ENCODE assay signal across 17 mouse cellular contexts in the genomic region with DNA sequence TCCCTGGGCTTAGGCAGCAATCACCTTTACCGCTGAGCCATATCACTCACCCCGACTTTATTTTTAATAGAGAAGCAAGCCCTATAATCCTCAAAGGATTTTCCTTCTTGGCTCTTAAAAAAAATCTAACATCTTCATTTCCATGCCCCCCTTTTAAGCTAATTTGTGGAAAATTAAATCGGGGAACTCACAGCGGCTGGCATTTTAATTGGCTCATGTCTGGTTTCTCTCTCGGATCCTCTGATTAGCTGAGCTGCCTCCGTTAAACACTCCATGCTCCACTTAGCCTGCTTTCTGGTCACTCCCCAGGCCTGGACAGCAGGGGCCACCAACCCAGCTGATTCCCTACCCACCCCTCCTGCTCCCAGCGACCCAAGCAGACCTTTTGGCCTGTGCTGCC. TPM values are rescaled to one million over a fixed set of nuclear protein-coding genes. Genes with fewer than 3 reads are reported as not detected.
"Had no signal": no experiment of that assay in that cellular context is flagged by ENCODE, and none has a peak within 500 bp of the region (broad histone marks: within the 10 kb centered on the region; RNA-seq: fewer than 3 reads in every experiment).

No protein-coding gene starts in this region.

- H3K4me3 ChIP-seq: limb, embryonic 15.5 days; liver, embryonic 12.5 days; midbrain, embryonic 12.5 days; stomach, embryonic 15.5 days had no signal

- H3K4me1 ChIP-seq: liver, embryonic 12.5 days; stomach, embryonic 15.5 days had no signal

- DNase-seq: kidney, adult 9 months; kidney, postnatal 36 days; layer of hippocampus, adult 9-11 months; layer of hippocampus, postnatal 36 days; lung, embryonic 14.5 days; lung, postnatal 10 days; lung, postnatal 4 days; thymus, postnatal 4 days had no signal

- H3K9ac ChIP-seq: limb, embryonic 15.5 days; liver, embryonic 12.5 days; lung, embryonic 14.5 days; midbrain, embryonic 12.5 days; stomach, embryonic 15.5 days had no signal

- H3K4me2 ChIP-seq: limb, embryonic 15.5 days; liver, embryonic 12.5 days; lung, embryonic 14.5 days; midbrain, embryonic 12.5 days; stomach, embryonic 15.5 days had no signal

- H3K27ac ChIP-seq: kidney, postnatal 0 days; limb, embryonic 15.5 days; liver, embryonic 12.5 days; midbrain, embryonic 12.5 days; stomach, embryonic 15.5 days had no signal

- H3K9me3 ChIP-seq: limb, embryonic 15.5 days; liver, embryonic 12.5 days; midbrain, embryonic 12.5 days; stomach, embryonic 15.5 days had no signal

- ATAC-seq: liver, embryonic 12.5 days had no signal

- H3K36me3 ChIP-seq: limb, embryonic 15.5 days; liver, embryonic 12.5 days; midbrain, embryonic 12.5 days; stomach, embryonic 15.5 days had no signal

RNA-seq across cellular contexts. Expression of a gene that starts 1.8 kb away (rescaled TPM):
- polyA plus RNA-seq: kidney, postnatal 0 days; limb, embryonic 11.5 days; limb, embryonic 15.5 days; liver, embryonic 12.5 days; liver, embryonic 16.5 days; lung, embryonic 14.5 days; midbrain, embryonic 12.5 days; neural tube, embryonic 14.5 days; spleen, adult 2 months; stomach, embryonic 15.5 days had no signal
